Mouse (Mus musculus): ENCODE results near the gene Rbm42. TPM values are rescaled to one million over a fixed set of nuclear protein-coding genes. Genes with fewer than 3 reads are reported as not detected.

The Rbm42 gene
- total and polyA plus RNA-seq, 3 experiments: 42.9 to 235 (median 47.9) TPM

DNA sequence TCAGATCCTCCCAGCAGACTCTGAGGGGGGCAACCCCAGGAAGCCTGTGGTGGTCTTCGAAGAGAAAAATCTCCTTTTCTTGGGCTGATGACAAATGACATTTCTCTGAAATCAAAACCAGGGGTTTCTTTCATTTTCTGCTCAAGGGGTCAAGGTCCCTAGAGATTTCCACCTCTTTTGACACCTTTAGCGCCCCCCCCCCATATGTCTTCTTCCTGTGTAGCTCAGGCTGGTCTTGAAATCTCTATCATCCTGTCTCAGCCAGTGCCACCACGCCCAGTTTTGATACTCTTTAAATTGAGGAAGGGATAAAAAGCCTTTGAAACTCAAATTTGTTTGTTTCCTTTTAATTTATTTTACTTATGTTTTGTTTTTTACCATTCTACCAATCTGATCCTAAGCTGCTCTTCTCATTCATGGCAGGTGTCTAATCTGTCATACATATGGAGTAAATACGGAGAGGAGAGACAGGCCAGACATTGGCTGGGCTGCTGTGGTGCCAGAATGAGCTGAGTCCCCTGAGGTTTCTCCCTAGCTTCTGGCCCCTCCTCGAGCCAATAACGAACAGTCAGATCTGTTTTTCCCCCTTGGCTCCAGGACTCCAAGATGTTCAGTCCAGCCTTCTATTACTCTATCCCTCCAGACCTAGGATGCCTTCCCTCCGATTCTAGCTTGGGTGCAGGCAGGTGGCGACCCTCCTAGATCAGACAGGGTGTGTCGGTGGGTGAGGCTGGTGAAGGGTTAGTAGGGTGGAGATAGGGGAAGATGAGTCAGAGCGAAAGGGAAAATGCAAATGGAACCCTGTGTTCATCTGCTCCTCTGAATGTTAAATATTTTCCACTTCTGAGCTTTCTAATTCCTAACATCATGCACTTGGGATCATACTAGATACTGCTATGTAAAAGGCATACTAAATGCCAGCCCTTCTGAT, 56.3 kb downstream of the Rbm42 start:
- peaks cover 49% of the 10 kb centered on the region for H3K27me3 ChIP-seq (ENCODE audit: insufficient read depth, low read length)
- no peak overlapping the region for H3K4me3 ChIP-seq (ENCODE audit: low read depth, low read length)
- H3K9me3 ChIP-seq (replicated peaks): no peaks in the 10 kb centered on the region
- no peak for DNase-seq (ENCODE audit: low spot score)
- TF ChIP-seq GATA1 (IDR thresholded peaks at IDR 0.05; ENCODE audit: borderline replicate concordance, low read length) (no peak), TAL1 (conservative IDR thresholded peaks at IDR 0.05; ENCODE audit: low read depth, low read length) (no peak), POLR2AphosphoS5 (IDR thresholded peaks at IDR 0.05; ENCODE audit: insufficient replicate concordance, low read depth, low read length) (no peak), CTCF (IDR thresholded peaks at IDR 0.05; ENCODE audit: low read depth, low read length) (no peak), GATA2 (IDR thresholded peaks at IDR 0.05; ENCODE audit: borderline replicate concordance, low read depth, low read length) (no peak)
- H3K36me3 ChIP-seq (replicated peaks): peaks cover 6% of the 10 kb centered on the region
- ATAC-seq (ENCODE audit: extremely low read depth, insufficient number of reproducible peaks, low FRiP score, poor library complexity, severe bottlenecking): no peak
- peaks cover 29% of the 10 kb centered on the region for H3K4me1 ChIP-seq (ENCODE audit: insufficient read depth, low read depth, low read length)

- no peak for ATAC-seq (ENCODE audit: extremely low read depth, insufficient number of reproducible peaks, low FRiP score, poor library complexity, severe bottlenecking)
- Histone ChIP-seq H3K9me3 (replicated peaks) (no peaks in the 10 kb centered on the region), H3K36me3 (replicated peaks) (peaks cover 6% of the 10 kb centered on the region), H3K4me1 (ENCODE audit: insufficient read depth, low read depth, low read length) (peaks cover 29% of the 10 kb centered on the region), H3K27me3 (ENCODE audit: insufficient read depth, low read length) (peaks cover 39% of the 10 kb centered on the region), H3K4me3 (ENCODE audit: low read depth, low read length) (no peak overlapping the region)
- TF ChIP-seq GATA2 (IDR thresholded peaks at IDR 0.05; ENCODE audit: borderline replicate concordance, low read depth, low read length): no peak
- no peak for TF ChIP-seq CTCF (IDR thresholded peaks at IDR 0.05; ENCODE audit: low read depth, low read length)
- no peak for TF ChIP-seq TAL1 (conservative IDR thresholded peaks at IDR 0.05; ENCODE audit: low read depth, low read length)
- TF ChIP-seq GATA1 (IDR thresholded peaks at IDR 0.05; ENCODE audit: borderline replicate concordance, low read length): no peak
- TF ChIP-seq POLR2AphosphoS5 (IDR thresholded peaks at IDR 0.05; ENCODE audit: insufficient replicate concordance, low read depth, low read length): no peak
- no peak for DNase-seq (ENCODE audit: low spot score)
These were observed 57.2 kb downstream of the Rbm42 start for GRCm38 (mm10) chr7:30592772-30593423.

DNA sequence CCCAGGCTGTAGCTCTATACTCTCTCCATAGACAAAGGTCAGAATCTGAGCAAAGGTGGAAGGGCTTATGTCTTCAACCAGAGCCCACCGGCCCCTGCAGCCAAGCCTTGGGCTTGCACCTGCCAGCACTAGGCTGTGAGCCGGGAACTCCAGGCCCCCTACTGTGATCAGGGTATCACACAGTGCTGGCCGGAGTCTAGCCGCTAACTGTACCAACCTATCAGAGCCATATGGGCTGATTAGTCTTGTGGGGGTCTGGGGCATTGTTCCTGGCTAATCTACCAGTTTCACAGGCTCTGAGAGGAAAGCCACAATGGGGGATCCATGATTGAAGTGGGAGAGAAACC, 58.5 kb downstream of the Rbm42 start:
- peaks cover 42% of the 10 kb centered on the region for H3K4me1 ChIP-seq (ENCODE audit: insufficient read depth, low read depth, low read length)
- TF ChIP-seq CTCF (IDR thresholded peaks at IDR 0.05; ENCODE audit: low read depth, low read length) (no peak), TAL1 (conservative IDR thresholded peaks at IDR 0.05; ENCODE audit: low read depth, low read length) (no peak), POLR2AphosphoS5 (IDR thresholded peaks at IDR 0.05; ENCODE audit: insufficient replicate concordance, low read depth, low read length) (no peak), GATA2 (IDR thresholded peaks at IDR 0.05; ENCODE audit: borderline replicate concordance, low read depth, low read length) (no peak), GATA1 (IDR thresholded peaks at IDR 0.05; ENCODE audit: borderline replicate concordance, low read length) (no peak)
- H3K4me3 ChIP-seq (ENCODE audit: low read depth, low read length): no peak overlapping the region
- ATAC-seq (ENCODE audit: extremely low read depth, insufficient number of reproducible peaks, low FRiP score, poor library complexity, severe bottlenecking) (no peak), DNase-seq (ENCODE audit: low spot score) (no peak)
- H3K9me3 ChIP-seq (replicated peaks): no peaks in the 10 kb centered on the region
- peaks cover 14% of the 10 kb centered on the region for H3K36me3 ChIP-seq (replicated peaks)
- H3K27me3 ChIP-seq (ENCODE audit: insufficient read depth, low read length): peaks cover 28% of the 10 kb centered on the region

Other genes with a start within 250 kb of the Rbm42 start
Only the 20 nearest of the 33 such genes appear.
- 27.1 and 32.8 TPM in 2 replicates for gene Hspb6, start 98.1 kb downstream of the Rbm42 start, total RNA-seq (2014; fragmentation: Nextera tagmentation)
- 3.9 and 4.9 TPM in 2 replicates for gene Hspb6, start 98.1 kb downstream of the Rbm42 start, total RNA-seq (2017)
- gene Hspb6, start 98.1 kb downstream of the Rbm42 start, polyA plus RNA-seq (2012): 11.2 and 12.1 TPM in 2 replicates
- gene Proser3, start 98.0 kb downstream of the Rbm42 start, total RNA-seq (2014; fragmentation: Nextera tagmentation): 18.6 and 20.2 TPM in 2 replicates
- gene Proser3, start 98.0 kb downstream of the Rbm42 start, total RNA-seq (2017): 4.2 and 7.4 TPM in 2 replicates
- 19.7 and 20.5 TPM in 2 replicates for gene Proser3, start 98.0 kb downstream of the Rbm42 start, polyA plus RNA-seq (2012)
- 82.7 and 119 TPM in 2 replicates for gene Lin37, start 90.5 kb downstream of the Rbm42 start, total RNA-seq (2014; fragmentation: Nextera tagmentation)
- 20.4 and 24.9 TPM in 2 replicates for gene Lin37, start 90.5 kb downstream of the Rbm42 start, total RNA-seq (2017)
- gene Lin37, start 90.5 kb downstream of the Rbm42 start, polyA plus RNA-seq (2012): 66.7 and 78.0 TPM in 2 replicates
- 16.1 and 42.5 TPM in 2 replicates for gene U2af1l4, start 87.0 kb downstream of the Rbm42 start, total RNA-seq (2014; fragmentation: Nextera tagmentation)
- 62.9 and 74.1 TPM in 2 replicates for gene U2af1l4, start 87.0 kb downstream of the Rbm42 start, total RNA-seq (2017)
- gene U2af1l4, start 87.0 kb downstream of the Rbm42 start, polyA plus RNA-seq (2012): 47.3 and 71.2 TPM in 2 replicates
- gene Gm49396, start 87.0 kb downstream of the Rbm42 start, total RNA-seq (2014; fragmentation: Nextera tagmentation): 3.9 and 4.4 TPM in 2 replicates
- 4.7 and 5.8 TPM in 2 replicates for gene Gm49396, start 87.0 kb downstream of the Rbm42 start, total RNA-seq (2017)
- 2.5 and 2.6 TPM in 2 replicates for gene Gm49396, start 87.0 kb downstream of the Rbm42 start, polyA plus RNA-seq (2012)
- gene Psenen, start 86.7 kb downstream of the Rbm42 start, total RNA-seq (2014; fragmentation: Nextera tagmentation): 246 and 298 TPM in 2 replicates
- 134 and 142 TPM in 2 replicates for gene Psenen, start 86.7 kb downstream of the Rbm42 start, total RNA-seq (2017)
- gene Psenen, start 86.7 kb downstream of the Rbm42 start, polyA plus RNA-seq (2012): 26.1 and 31.8 TPM in 2 replicates
- gene Igflr1, start 84.9 kb downstream of the Rbm42 start, total RNA-seq (2014; fragmentation: Nextera tagmentation): 1.8 TPM in 1 of 2 replicates, not detected in the other
- 0.70 TPM in 1 of 2 replicates, not detected in the other for gene Igflr1, start 84.9 kb downstream of the Rbm42 start, total RNA-seq (2017)
- gene Igflr1, start 84.9 kb downstream of the Rbm42 start, polyA plus RNA-seq (2012): 4.8 and 6.3 TPM in 2 replicates
- 133 and 142 TPM in 2 replicates for gene Kmt2b, start 61.6 kb downstream of the Rbm42 start, total RNA-seq (2014; fragmentation: Nextera tagmentation)
- gene Kmt2b, start 61.6 kb downstream of the Rbm42 start, total RNA-seq (2017): 9.2 and 11.3 TPM in 2 replicates
- 97.4 and 99.2 TPM in 2 replicates for gene Kmt2b, start 61.6 kb downstream of the Rbm42 start, polyA plus RNA-seq (2012)
- gene Zbtb32, start 51.4 kb downstream of the Rbm42 start, total RNA-seq (2014; fragmentation: Nextera tagmentation): not detected in 2 replicates
- 0.05 and 0.58 TPM in 2 replicates for gene Zbtb32, start 51.4 kb downstream of the Rbm42 start, total RNA-seq (2017)
- 0.23 and 0.30 TPM in 2 replicates for gene Zbtb32, start 51.4 kb downstream of the Rbm42 start, polyA plus RNA-seq (2012)
- 1.6 and 15.0 TPM in 2 replicates for gene Upk1a, start 37.5 kb downstream of the Rbm42 start, total RNA-seq (2014; fragmentation: Nextera tagmentation)
- gene Upk1a, start 37.5 kb downstream of the Rbm42 start, total RNA-seq (2017): 0.29 and 0.82 TPM in 2 replicates
- 0.98 and 1.4 TPM in 2 replicates for gene Upk1a, start 37.5 kb downstream of the Rbm42 start, polyA plus RNA-seq (2012)
- gene Cox6b1, start 24.2 kb downstream of the Rbm42 start, total RNA-seq (2014; fragmentation: Nextera tagmentation): 200 and 256 TPM in 2 replicates
- gene Cox6b1, start 24.2 kb downstream of the Rbm42 start, total RNA-seq (2017): 820 and 835 TPM in 2 replicates
- 51.7 and 147 TPM in 2 replicates for gene Cox6b1, start 24.2 kb downstream of the Rbm42 start, polyA plus RNA-seq (2012)
- gene Etv2, start 14.5 kb downstream of the Rbm42 start, total RNA-seq (2014; fragmentation: Nextera tagmentation): not detected in 2 replicates
- gene Etv2, start 14.5 kb downstream of the Rbm42 start, total RNA-seq (2017): not detected in 2 replicates
- gene Etv2, start 14.5 kb downstream of the Rbm42 start, polyA plus RNA-seq (2012): not detected in 2 replicates
- 46.7 and 58.4 TPM in 2 replicates for gene Haus5, start 14.7 kb upstream of the Rbm42 start, total RNA-seq (2014; fragmentation: Nextera tagmentation)
- 24.2 and 25.5 TPM in 2 replicates for gene Haus5, start 14.7 kb upstream of the Rbm42 start, total RNA-seq (2017)
- 32.2 and 40.4 TPM in 2 replicates for gene Haus5, start 14.7 kb upstream of the Rbm42 start, polyA plus RNA-seq (2012)
- gene Pmis2, start 21.3 kb upstream of the Rbm42 start, total RNA-seq (2014; fragmentation: Nextera tagmentation): not detected in 2 replicates
- gene Pmis2, start 21.3 kb upstream of the Rbm42 start, total RNA-seq (2017): not detected in 2 replicates
- not detected in 2 replicates for gene Pmis2, start 21.3 kb upstream of the Rbm42 start, polyA plus RNA-seq (2012)
- not detected in 2 replicates for gene 2200002J24Rik, start 48.6 kb upstream of the Rbm42 start, total RNA-seq (2014; fragmentation: Nextera tagmentation)
- gene 2200002J24Rik, start 48.6 kb upstream of the Rbm42 start, total RNA-seq (2017): not detected in 2 replicates
- gene 2200002J24Rik, start 48.6 kb upstream of the Rbm42 start, polyA plus RNA-seq (2012): not detected in 2 replicates
- gene Atp4a, start 61.9 kb upstream of the Rbm42 start, total RNA-seq (2014; fragmentation: Nextera tagmentation): not detected in 2 replicates
- gene Atp4a, start 61.9 kb upstream of the Rbm42 start, total RNA-seq (2017): 0.05 and 0.06 TPM in 2 replicates
- not detected in 2 replicates for gene Atp4a, start 61.9 kb upstream of the Rbm42 start, polyA plus RNA-seq (2012)
- gene Tmem147, start 79.2 kb upstream of the Rbm42 start, total RNA-seq (2014; fragmentation: Nextera tagmentation): 57.5 and 67.7 TPM in 2 replicates
- 47.5 and 54.9 TPM in 2 replicates for gene Tmem147, start 79.2 kb upstream of the Rbm42 start, total RNA-seq (2017)
- gene Tmem147, start 79.2 kb upstream of the Rbm42 start, polyA plus RNA-seq (2012): 40.1 and 44.9 TPM in 2 replicates
- gene Gapdhs, start 93.4 kb upstream of the Rbm42 start, total RNA-seq (2014; fragmentation: Nextera tagmentation): not detected in 2 replicates
- gene Gapdhs, start 93.4 kb upstream of the Rbm42 start, total RNA-seq (2017): not detected in 2 replicates
- gene Gapdhs, start 93.4 kb upstream of the Rbm42 start, polyA plus RNA-seq (2012): not detected in 2 replicates
- 5.4 and 5.7 TPM in 2 replicates for gene Sbsn, start 101.2 kb upstream of the Rbm42 start, total RNA-seq (2014; fragmentation: Nextera tagmentation)
- 0.52 and 5.1 TPM in 2 replicates for gene Sbsn, start 101.2 kb upstream of the Rbm42 start, total RNA-seq (2017)
- 0.96 and 1.5 TPM in 2 replicates for gene Sbsn, start 101.2 kb upstream of the Rbm42 start, polyA plus RNA-seq (2012)
- not detected in 2 replicates for gene Dmkn, start 113.4 kb upstream of the Rbm42 start, total RNA-seq (2014; fragmentation: Nextera tagmentation)
- gene Dmkn, start 113.4 kb upstream of the Rbm42 start, total RNA-seq (2017): 0.44 TPM in 1 of 2 replicates, not detected in the other
- gene Dmkn, start 113.4 kb upstream of the Rbm42 start, polyA plus RNA-seq (2012): not detected in 2 replicates

Data from G1E (cell line).